Mouse (Mus musculus): ENCODE results near the gene Thsd7a.

Gene Thsd7a

GRCm38 (mm10) chr6:12503867-12504266, 245.3 kb downstream of the Thsd7a start:
- no peak for DNase-seq (ENCODE audit: low read depth)

GRCm38 (mm10) chr6:12500888-12501287, 248.3 kb downstream of the Thsd7a start:
- DNase-seq (ENCODE audit: low read depth): no peak

DNA sequence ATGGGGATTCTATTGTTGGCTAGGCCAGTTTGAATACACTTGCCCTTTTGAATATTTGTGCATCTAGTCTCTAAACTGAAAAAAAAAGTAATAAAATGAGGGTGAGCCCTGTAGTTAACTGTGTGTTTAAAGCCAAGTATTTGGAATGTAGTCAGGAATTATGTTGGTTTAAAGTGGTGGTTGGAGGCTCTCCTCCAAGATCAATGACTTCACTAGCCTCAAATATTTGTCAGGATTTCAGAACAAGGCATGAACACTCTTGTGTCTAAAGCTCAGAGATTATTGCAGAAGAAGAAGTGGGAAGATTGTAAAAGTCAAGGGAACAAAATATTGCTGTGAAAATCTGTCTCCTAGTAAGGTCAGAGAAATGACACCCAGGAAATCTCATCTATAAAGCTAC, 249.3 kb downstream of the Thsd7a start:
- DNase-seq (ENCODE audit: low read depth): no peak

DNA sequence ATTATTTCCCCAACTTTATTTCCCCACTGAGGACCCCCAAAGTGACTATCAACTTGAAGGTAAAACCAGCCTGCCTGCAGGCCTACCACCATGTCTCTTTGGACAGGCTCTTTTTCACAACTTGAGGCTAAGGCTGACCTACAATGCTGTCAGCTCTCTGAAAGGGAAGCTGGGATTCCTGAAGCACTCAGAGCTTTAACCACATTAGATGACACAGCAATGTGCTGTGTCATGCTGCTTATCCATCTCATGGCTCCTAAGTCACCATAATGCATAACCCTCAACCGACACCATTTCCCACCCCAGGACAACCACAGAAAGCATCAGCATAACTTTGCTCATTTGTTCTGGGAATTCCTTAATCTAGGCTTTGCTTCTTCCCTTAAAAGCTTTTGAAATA, 255.6 kb downstream of the Thsd7a start:
- peak; percentile 38 for DNase-seq (ENCODE audit: low read depth)

GRCm38 (mm10) chr6:12488882-12489281, 260.3 kb downstream of the Thsd7a start:
- no peak for DNase-seq (ENCODE audit: low read depth)

GRCm38 (mm10) chr6:12481527-12482163, 267.6 kb downstream of the Thsd7a start:
- no peak for DNase-seq (ENCODE audit: low read depth)

DNA sequence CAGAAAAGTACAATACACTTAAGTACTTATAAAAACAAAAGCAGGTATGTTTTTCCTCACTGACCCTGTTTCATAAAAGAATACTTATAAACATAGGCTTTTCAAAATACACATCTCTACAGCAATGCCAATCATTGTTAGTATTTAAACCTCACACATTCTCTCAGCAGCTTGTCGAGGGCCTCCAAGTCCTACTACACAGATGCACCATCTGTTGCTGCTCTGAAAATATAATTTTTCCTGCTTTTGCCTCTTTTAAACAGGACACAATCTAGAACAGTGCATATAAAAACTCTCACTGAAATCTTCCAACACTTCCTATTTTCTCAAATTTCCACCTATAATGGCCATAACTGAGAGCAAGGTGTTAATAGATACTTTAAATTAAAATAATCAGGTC, 270.9 kb downstream of the Thsd7a start:
- DNase-seq (ENCODE audit: low read depth): no peak

GRCm38 (mm10) chr6:12470935-12471334, 278.3 kb downstream of the Thsd7a start:
- DNase-seq (ENCODE audit: low read depth): no peak

DNA sequence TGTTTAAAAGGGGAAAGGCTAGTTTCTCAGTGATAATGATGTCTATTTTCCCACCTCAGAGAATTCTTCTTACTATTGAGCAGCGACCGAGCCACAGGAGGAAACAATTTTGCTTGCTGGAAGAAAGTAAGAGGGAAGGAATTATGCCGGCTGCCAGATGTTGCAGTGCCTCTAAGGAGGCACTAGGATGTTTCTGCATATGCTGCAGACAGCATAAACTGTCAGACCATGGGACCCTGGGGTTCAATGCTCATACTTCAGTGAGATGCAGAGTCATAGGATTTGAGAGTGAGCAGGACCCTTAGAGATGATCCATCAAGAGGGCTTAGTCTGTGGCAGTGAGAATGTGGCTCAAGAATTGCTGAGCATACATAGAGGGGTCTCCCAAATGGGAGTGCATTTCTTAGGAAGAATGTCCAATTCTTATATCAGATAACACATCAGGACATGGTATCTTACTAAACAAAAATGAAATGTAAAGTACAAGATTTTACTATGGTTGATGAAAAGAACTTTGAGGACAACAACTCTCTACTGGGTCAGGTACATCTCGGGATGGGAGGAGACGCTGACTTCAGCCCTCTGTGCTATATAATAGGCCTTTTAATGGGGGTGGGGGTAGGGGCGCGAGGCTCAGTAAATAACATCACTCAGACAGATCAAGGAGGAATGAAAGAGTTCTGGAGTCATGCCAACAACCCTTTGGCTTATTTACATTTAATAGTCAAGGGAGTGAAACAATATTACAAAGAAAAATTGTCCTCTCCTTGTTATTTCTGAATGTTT, 281.7 kb downstream of the Thsd7a start:
- no peak for DNase-seq (ENCODE audit: low read depth)

DNA sequence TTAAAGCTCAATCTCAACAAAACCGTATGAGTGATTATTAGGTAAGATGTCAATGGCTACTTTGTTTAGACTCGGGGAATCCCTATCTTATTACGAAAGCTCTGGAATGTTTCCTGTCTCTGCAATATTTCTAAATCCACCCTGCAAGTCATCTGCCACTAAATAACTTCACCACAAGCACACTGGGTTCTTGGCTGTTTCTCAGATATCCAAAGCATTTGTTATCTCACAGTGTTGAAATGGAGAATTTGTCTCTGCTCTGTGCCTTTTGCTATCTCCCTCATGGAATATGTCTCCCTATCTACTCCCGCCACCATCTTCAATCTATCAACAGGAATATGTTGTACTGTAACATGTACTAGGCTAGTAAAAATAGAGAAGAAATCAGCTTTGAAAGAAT, 290.4 kb downstream of the Thsd7a start:
- no peak for DNase-seq (ENCODE audit: low read depth)

DNA sequence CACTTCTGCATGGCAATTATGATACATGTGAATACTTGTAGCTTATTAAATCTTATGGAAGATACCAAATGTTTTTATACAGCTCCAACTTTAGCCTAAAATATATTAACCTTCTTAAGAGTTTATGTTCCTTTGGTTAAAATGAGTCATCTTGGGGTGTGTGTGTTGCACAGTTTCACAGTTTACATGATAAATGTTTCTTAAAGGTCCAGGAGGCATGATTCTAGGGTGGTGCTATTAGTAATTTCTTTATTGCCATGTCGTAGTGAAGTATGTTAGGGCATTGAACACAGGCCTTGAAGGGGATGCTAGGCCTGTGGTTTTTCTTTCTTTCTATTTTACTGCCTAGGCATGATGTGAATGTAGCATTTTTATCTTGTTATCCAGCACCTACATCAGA, 291.8 kb downstream of the Thsd7a start:
- DNase-seq (ENCODE audit: low read depth): no peak

GRCm38 (mm10) chr6:12454876-12455485, 294.2 kb downstream of the Thsd7a start:
- no peak for DNase-seq (ENCODE audit: low read depth)

GRCm38 (mm10) chr6:12454132-12454531, 295.1 kb downstream of the Thsd7a start:
- DNase-seq (ENCODE audit: low read depth): no peak

GRCm38 (mm10) chr6:12448851-12449250, 300.4 kb downstream of the Thsd7a start:
- no peak for DNase-seq (ENCODE audit: low read depth)

DNA sequence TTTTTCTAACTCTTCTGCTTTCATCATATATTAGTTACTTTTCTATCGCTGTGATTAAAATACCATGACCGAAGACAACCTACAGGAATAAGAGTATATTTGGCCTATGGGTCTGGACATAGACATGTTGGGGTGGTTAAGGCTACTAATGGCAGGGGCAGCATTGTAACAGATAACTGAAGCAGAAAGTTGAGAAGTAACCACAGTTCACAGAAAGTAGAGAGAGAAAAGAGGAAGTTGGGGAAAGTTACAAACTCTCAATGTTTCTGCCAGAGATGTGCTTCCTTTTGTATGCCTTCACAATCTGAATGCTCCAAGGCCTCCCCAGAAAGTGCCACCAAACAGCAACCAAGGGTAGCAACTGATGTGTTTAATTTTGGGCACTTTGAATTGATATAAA, 303.7 kb downstream of the Thsd7a start:
- peak; percentile 1 for DNase-seq (ENCODE audit: low read depth)

- DNase-seq (ENCODE audit: low read depth): no peak
Measured at GRCm38 (mm10) chr6:12439561-12439960, 309.6 kb downstream of the Thsd7a start.

- no peak for DNase-seq (ENCODE audit: low read depth)
Measured at GRCm38 (mm10) chr6:12419070-12419469, 330.1 kb downstream of the Thsd7a start.

- DNase-seq (ENCODE audit: low read depth): no peak
Measured at GRCm38 (mm10) chr6:12416976-12417375, 332.2 kb downstream of the Thsd7a start.

DNA sequence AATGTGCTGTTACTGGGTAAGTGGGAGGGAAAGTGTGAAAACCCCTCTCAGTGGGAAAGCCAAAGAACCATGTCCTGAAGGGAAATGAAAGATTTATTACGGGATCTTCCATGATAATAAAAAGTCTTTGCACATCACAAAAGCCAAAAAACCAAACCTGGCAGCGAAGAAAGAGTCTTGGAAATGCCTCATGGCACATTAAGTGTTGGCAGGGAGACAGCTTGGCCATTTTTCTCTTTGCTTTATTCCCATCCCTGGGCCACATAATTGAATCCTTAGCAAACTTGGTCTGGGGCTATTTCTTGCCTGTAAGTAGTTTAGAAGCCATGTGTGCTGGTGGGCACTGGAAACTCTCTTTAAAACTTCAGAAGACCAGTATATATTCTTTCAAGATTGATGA, 344.8 kb downstream of the Thsd7a start:
- DNase-seq (ENCODE audit: low read depth): no peak

DNA sequence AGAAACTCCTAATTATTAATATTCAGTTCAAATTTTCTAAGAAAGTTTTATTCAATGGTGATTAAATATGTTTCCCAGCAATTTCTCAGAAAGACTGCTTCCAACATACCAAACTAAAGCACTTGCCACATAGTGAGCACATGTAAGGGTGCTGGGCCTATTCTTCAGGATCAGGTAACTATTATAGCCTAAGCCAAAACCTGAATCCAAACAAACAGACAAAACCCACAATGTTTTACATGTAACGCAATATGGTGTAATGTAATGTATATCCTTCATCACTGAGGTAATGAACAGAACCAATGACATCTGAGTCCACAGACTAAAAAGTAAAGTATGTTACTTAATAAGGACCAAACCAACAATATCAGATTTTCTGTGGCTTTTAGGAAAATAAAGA, 346.2 kb downstream of the Thsd7a start:
- DNase-seq (ENCODE audit: low read depth): no peak

DNA sequence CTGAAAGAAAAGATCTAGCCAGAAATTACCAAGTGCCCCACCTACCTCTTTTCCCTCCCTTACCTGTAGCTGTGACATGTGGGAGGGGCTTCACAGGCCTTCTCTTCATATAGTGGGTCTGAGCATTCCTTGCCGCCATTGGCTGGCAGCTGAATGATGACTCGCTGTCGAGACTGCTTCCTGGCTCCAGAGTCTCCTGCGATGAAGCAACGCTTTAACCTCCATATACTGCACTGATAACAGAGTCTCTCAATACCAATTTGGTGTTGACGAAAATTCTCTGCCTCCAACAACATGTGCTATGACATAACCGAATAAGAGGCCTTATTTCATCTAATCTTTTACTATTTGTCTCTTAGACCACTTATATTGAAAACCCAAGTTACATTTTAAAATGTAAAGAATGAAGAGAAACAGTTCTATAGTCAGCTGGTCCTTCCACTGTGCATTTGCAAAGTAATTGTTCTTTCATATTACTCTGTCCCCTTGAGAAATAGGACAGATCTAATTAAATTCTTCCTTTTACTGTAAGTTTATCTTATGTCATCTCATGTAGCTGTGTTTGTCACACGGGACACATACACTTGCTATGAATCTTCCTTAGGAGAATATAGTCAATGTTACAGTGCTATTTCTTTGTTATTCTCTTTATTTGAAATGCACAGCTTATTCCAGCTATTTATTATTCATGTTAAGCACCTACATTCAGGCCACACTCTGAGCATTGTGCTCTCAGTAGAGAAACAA, 351.3 kb downstream of the Thsd7a start:
- no peak for DNase-seq (ENCODE audit: low read depth)

- peak; percentile 60 for DNase-seq (ENCODE audit: low read depth)
Measured at GRCm38 (mm10) chr6:12393574-12394380, 355.4 kb downstream of the Thsd7a start.

All from 416B (cell line).